Mouse (Mus musculus): ENCODE data around the gene Fyn.

DNA sequence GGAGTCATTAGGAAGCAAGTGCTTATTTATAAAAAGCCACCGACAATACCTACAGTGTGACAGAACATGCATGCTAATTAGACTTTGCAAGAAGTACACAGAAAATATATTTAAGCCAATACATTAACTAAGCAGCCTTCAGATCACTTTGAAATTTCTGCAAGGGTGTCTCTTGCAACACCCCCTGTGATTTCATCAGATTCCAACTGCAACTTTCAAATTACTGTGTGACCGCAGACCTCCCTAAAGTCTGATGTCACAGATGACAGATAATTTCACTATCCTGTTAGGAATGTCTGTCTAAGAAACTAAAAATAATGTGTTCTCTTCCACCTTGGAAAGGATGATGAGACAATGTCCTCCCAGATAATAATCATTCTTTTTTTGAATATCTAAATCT is 44.4 kb upstream of the Fyn start:
- TF ChIP-seq CTCF (IDR thresholded peaks at IDR 0.05; ENCODE audit: insufficient read depth, low read length), result no peak
- no peak for TF ChIP-seq POLR2A (IDR thresholded peaks at IDR 0.05; ENCODE audit: borderline replicate concordance, extremely low read depth, low read depth, low read length)

All from lung, adult 2 months (tissue).